Mouse (Mus musculus): Measurements from ENCODE around the gene Hook2.

- no peak for TF ChIP-seq POLR2A (IDR thresholded peaks at IDR 0.05; ENCODE audit: insufficient read depth, low read depth, low read length)
- TF ChIP-seq CTCF (IDR thresholded peaks at IDR 0.05), result no peak
- no peak for TF ChIP-seq EP300 (IDR thresholded peaks at IDR 0.05; ENCODE audit: insufficient read depth, low read depth, low read length)
Observed at GRCm38 (mm10) chr8:84949753-84950152, 40.6 kb upstream of the Hook2 start.

All from heart, adult 2 months (tissue).